Mouse (Mus musculus) adrenal gland, postnatal 4 days (tissue): ENCODE results near the gene Atxn7l3b. TPM values are rescaled to one million over a fixed set of nuclear protein-coding genes. Genes with fewer than 3 reads are reported as not detected.

Source experiments
- DNase-seq, 2 experiments: peaks; one replicate each; pipeline ENCODE4 v3.0.0; 2021 to 2022; ENCODE audit warnings: low spot score in 2 of 2, mixed read lengths in 2 of 2
- total RNA-seq, 2 experiments: library from RNA; stranded (reverse); gene quantifications; 2 replicates each; pipeline ENCODE4 v1.2.3; 2021

Gene Atxn7l3b
- total RNA-seq, 2 experiments from 2014 or later: 121 to 123 TPM

GRCm38 (mm10) chr10:112876655-112877393 lies 52.0 kb downstream of the Atxn7l3b start:
- DNase-seq: no peak
